ENCODE assay signal across 7 mouse cellular contexts in genomic region chr7:49922928-49923327, GRCm38 (mm10). TPM values are rescaled to one million over a fixed set of nuclear protein-coding genes. Genes with fewer than 3 reads are reported as not detected.
DNase-seq lines count a peak whose midpoint lies in the region; ATAC-seq lines count a peak whose summit lies in the region.

No protein-coding gene starts in this region.

- peaks cover 15% of the 10 kb centered on the region for H3K27me3 ChIP-seq in embryonic facial prominence, embryonic 12.5 days
- H3K27me3 ChIP-seq in hindbrain, embryonic 13.5 days, result peaks cover 34% of the 10 kb centered on the region

- no peak overlapping the region; the same call in 1 of the 2 replicates for H3K4me2 ChIP-seq in embryonic facial prominence, embryonic 12.5 days (replicated peaks)
- peak overlapping the region; percentile 28 for H3K4me2 ChIP-seq in hindbrain, embryonic 13.5 days

- H3K27ac ChIP-seq in embryonic facial prominence, embryonic 12.5 days, result no peak overlapping the region
- peak overlapping the region; percentile 93 for H3K27ac ChIP-seq in hindbrain, embryonic 13.5 days

- no peak overlapping the region for H3K4me3 ChIP-seq in embryonic facial prominence, embryonic 12.5 days
- no peak overlapping the region for H3K4me3 ChIP-seq in hindbrain, embryonic 13.5 days

- no peaks in the 10 kb centered on the region for H3K9me3 ChIP-seq in embryonic facial prominence, embryonic 12.5 days
- H3K9me3 ChIP-seq in hindbrain, embryonic 13.5 days, result no peaks in the 10 kb centered on the region

- peak; percentile 31 for DNase-seq in right cerebral cortex, adult 18-20 months
- no peak for DNase-seq in right cerebral cortex, adult 2 months (ENCODE audit: low spot score in 2 of 2)
- DNase-seq in lung, postnatal 14 days, result peak; percentile 14
- DNase-seq in ovary, postnatal 36 days (ENCODE audit: low spot score), result no peak
- no peak for DNase-seq in right cerebral cortex, postnatal 14 days

- 0 out of 2 replicates have a peak, but pooled peaks have one; percentile 32 for ATAC-seq in embryonic facial prominence, embryonic 12.5 days (ENCODE audit: insufficient number of reproducible peaks, insufficient read depth, low FRiP score, low TSS enrichment)
- ATAC-seq in hindbrain, embryonic 13.5 days (ENCODE audit: low FRiP score), result peak; percentile 75

- 46% methylated on average over 4 of the region's 4 CpGs for WGBS in embryonic facial prominence, embryonic 12.5 days
- WGBS in hindbrain, embryonic 13.5 days, result 25% methylated on average over 4 of the region's 4 CpGs

- H3K4me1 ChIP-seq in embryonic facial prominence, embryonic 12.5 days, result no peaks in the 10 kb centered on the region
- H3K4me1 ChIP-seq in hindbrain, embryonic 13.5 days (replicated peaks), result peaks cover 19% of the 10 kb centered on the region

- no peak overlapping the region for H3K9ac ChIP-seq in embryonic facial prominence, embryonic 12.5 days
- H3K9ac ChIP-seq in hindbrain, embryonic 13.5 days, result peak overlapping the region; percentile 47

- no peaks in the 10 kb centered on the region for H3K36me3 ChIP-seq in embryonic facial prominence, embryonic 12.5 days
- H3K36me3 ChIP-seq in hindbrain, embryonic 13.5 days, result peaks cover 8% of the 10 kb centered on the region

RNA-seq across cellular contexts. Expression of gene Slc6a5, which starts 13.0 kb away (rescaled TPM):
- 0.05 and 0.13 TPM in 2 replicates for polyA plus RNA-seq in embryonic facial prominence, embryonic 12.5 days (2016; fragmentation: Nextera tagmentation; extraction: Ambion mirVana)
- 12.5 and 13.0 TPM in 2 replicates for polyA plus RNA-seq in hindbrain, embryonic 13.5 days (2015; fragmentation: Nextera tagmentation; extraction: Ambion mirVana)

RNA-seq across cellular contexts. Expression of gene Nell1, which starts 51.7 kb away (rescaled TPM):
- polyA plus RNA-seq in embryonic facial prominence, embryonic 12.5 days (2016; fragmentation: Nextera tagmentation; extraction: Ambion mirVana), result 2.7 and 2.8 TPM in 2 replicates
- 15.7 and 16.4 TPM in 2 replicates for polyA plus RNA-seq in hindbrain, embryonic 13.5 days (2015; fragmentation: Nextera tagmentation; extraction: Ambion mirVana)

Comparison
In these comparisons a context has a peak if more than half of its experiments do, and no peak if none do; other contexts are left out.
1. DNase-seq: peak in right cerebral cortex, adult 18-20 months (single experiment) and lung, postnatal 14 days (single experiment); none in right cerebral cortex, adult 2 months (0 of 2), ovary, postnatal 36 days (single experiment) and right cerebral cortex, postnatal 14 days (single experiment).
2. RNA of gene Slc6a5, which starts 13.0 kb away (polyA plus RNA-seq): 12.5 to 13.0 TPM in hindbrain, embryonic 13.5 days; 0.05 to 0.13 TPM in embryonic facial prominence, embryonic 12.5 days; every median in the first group is over 10 times any median in the second.